Mouse (Mus musculus) embryonic fibroblast, embryonic 13.5 days (primary cell): ENCODE measurements at regions not wholly inside any gene's neighbourhood (a gene's known extent, or its start where the extent isn't known, plus 50 kb on each side); places are given as distances from the start of the nearest gene placed in this dataset.

Experiments
- CTCF ChIP-seq: IDR thresholded peaks from 2 replicates; pipeline ENCODE4 v1.5.1; 2011; ENCODE audit warnings: mild to moderate bottlenecking, control low read depth, low read length, moderate library complexity, borderline replicate concordance; ENCODE audit not compliant: insufficient read depth
- POLR2A ChIP-seq: IDR thresholded peaks from 2 replicates; pipeline ENCODE4 v1.6.1; 2011; ENCODE audit warnings: low read depth, mild to moderate bottlenecking, control low read depth, low read length, moderate library complexity

DNA sequence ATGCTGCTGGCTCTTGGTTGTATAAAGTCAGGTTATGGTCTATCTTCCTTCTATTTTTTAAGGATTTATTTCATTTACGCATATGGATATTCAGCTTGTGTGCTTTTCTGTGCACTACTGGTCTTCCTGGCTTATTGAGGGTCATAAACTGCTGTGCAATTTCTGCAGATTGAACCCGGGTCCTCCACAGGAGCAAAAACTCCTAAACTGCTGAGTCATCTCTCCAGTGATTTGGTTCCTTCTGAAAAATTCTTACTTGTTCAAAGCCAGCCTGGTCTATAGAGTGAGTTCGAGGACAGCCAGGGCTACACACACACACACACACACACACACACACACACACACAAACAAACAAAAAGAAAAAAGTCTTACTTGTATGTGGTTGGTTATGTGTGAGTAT is 95.5 kb upstream of the Eomes start:
- TF ChIP-seq POLR2A, result no peak
- TF ChIP-seq CTCF, result no peak
